Comparison of ENCODE assay signal across 11 mouse cellular contexts in the genomic region with DNA sequence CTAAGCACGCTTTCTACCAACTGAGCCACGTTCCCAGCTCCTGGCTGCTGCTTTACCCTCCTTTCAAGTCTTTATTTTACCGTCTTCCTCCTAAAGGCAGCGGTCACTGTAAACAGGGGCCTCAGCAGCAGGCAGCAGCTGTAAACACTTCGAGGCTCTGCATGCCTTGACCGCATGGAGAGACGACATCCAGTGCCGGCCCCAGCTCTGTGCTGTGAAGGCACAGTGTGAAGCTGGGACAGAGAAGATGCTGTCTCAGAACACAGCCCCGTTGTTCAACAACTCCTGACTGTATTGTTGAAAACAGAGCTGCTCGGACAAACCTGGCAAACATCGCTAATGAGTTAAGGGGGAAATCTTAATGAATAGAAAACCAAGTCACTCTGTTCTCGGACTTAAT. TPM values are rescaled to one million over a fixed set of nuclear protein-coding genes. Genes with fewer than 3 reads are reported as not detected.
A peak's percentile ranks its signal among the peaks of the same experiment; 100 is the strongest.
DNase-seq lines count a peak whose midpoint lies in the region; ATAC-seq lines count a peak whose summit lies in the region.
"Had no signal": no experiment of that assay in that cellular context is flagged by ENCODE, and none has a peak within 500 bp of the region (broad histone marks: within the 10 kb centered on the region; RNA-seq: fewer than 3 reads in every experiment).

No protein-coding gene starts in this region.

- H3K4me1 ChIP-seq in forebrain, embryonic 13.5 days, result peaks cover 20% of the 10 kb centered on the region
- H3K4me1 ChIP-seq in limb, embryonic 11.5 days (ENCODE audit: control insufficient read depth, insufficient read depth, low read length), result peaks cover 4% of the 10 kb centered on the region; the same call in 1 of the 2 replicates

- no peaks in the 10 kb centered on the region for H3K9me3 ChIP-seq in forebrain, embryonic 13.5 days (replicated peaks)
- H3K9me3 ChIP-seq in limb, embryonic 11.5 days (ENCODE audit: control insufficient read depth, low read length), result no peaks in the 10 kb centered on the region

- no peaks in the 10 kb centered on the region for H3K27me3 ChIP-seq in forebrain, embryonic 13.5 days
- no peaks in the 10 kb centered on the region for H3K27me3 ChIP-seq in limb, embryonic 11.5 days (ENCODE audit: control insufficient read depth, insufficient read depth, low read length)

- H3K36me3 ChIP-seq in forebrain, embryonic 13.5 days (ENCODE audit: poor library complexity, severe bottlenecking), result no peaks in the 10 kb centered on the region
- no peaks in the 10 kb centered on the region for H3K36me3 ChIP-seq in limb, embryonic 11.5 days (ENCODE audit: control insufficient read depth, insufficient read depth, low read length)

- H3K27ac ChIP-seq in forebrain, embryonic 13.5 days, result no peak overlapping the region
- no peak overlapping the region for H3K27ac ChIP-seq in limb, embryonic 11.5 days (replicated peaks; ENCODE audit: low read depth, low read length)
- H3K27ac ChIP-seq: heart, adult 2 months had no signal

- 10% methylated on average over 12 of the region's 12 CpGs for WGBS in forebrain, embryonic 13.5 days
- 17% methylated on average over 12 of the region's 12 CpGs for WGBS in limb, embryonic 11.5 days

- peak overlapping the region; percentile 39; the same call in 1 of the 2 replicates for H3K4me2 ChIP-seq in forebrain, embryonic 13.5 days
- no peak overlapping the region for H3K4me2 ChIP-seq in limb, embryonic 11.5 days (ENCODE audit: low read depth, severe bottlenecking)

- peak; percentile 3 to 11 for DNase-seq in left cerebral cortex, adult 9 months (ENCODE audit: low spot score in 2 of 2)
- DNase-seq in left cerebral cortex, adult 8-10 months (ENCODE audit: low spot score in 2 of 2), result no peak
- DNase-seq in embryo, embryonic 10.5 days (ENCODE audit: low spot score), result peak; percentile 39
- peak; percentile 48 for DNase-seq in limb, embryonic 11.5 days (ENCODE audit: low spot score)
- no peak for DNase-seq in adrenal gland, adult 8-10 months
- no peak for DNase-seq in adrenal gland, adult (ENCODE audit: inconsistent age in 2 of 2, low spot score in 1 of 2)
- DNase-seq: adrenal gland, postnatal 36 days; heart, adult 2 months; spleen, adult 18-20 months had no signal

- H3K4me3 ChIP-seq in forebrain, embryonic 13.5 days, result no peak overlapping the region
- no peak overlapping the region for H3K4me3 ChIP-seq in limb, embryonic 11.5 days (ENCODE audit: low read depth, low read length)
- H3K4me3 ChIP-seq: heart, adult 2 months had no signal

- ATAC-seq in forebrain, embryonic 13.5 days, result no peak
- no peak for ATAC-seq in limb, embryonic 11.5 days (ENCODE audit: insufficient number of reproducible peaks, low FRiP score, low TSS enrichment, low read depth)
- ATAC-seq: lung, postnatal 0 days had no signal

- peak overlapping the region; percentile 0; the same call in 1 of the 2 replicates for H3K9ac ChIP-seq in forebrain, embryonic 13.5 days
- H3K9ac ChIP-seq in limb, embryonic 11.5 days (ENCODE audit: low read length), result 0 out of 2 replicates have a peak overlapping the region, but pooled peaks have one; percentile 5

RNA-seq across cellular contexts. Expression of a gene that starts 30.6 kb away (rescaled TPM):
- 10 to 100 TPM in 3 of 4 experiments, 1 to 10 TPM in 1; 9.5 to 11.4 (median 10.7) TPM for total RNA-seq in left cerebral cortex, adult 8-10 months (2022)
- 37.0 and 37.8 TPM in 2 replicates for polyA plus RNA-seq in forebrain, embryonic 13.5 days (2015; fragmentation: Nextera tagmentation; extraction: Ambion mirVana)
- 29.4 and 31.3 TPM in 2 replicates for polyA plus RNA-seq in limb, embryonic 11.5 days (2014; fragmentation: Nextera tagmentation; extraction: Ambion mirVana)
- total RNA-seq in adrenal gland, adult 8-10 months (2022), result 10 to 100 TPM in 2 of 4 experiments, 1 to 10 TPM in 2; 7.3 to 22.4 (median 9.0) TPM

Comparison
In these comparisons a context has a peak if more than half of its experiments do, and no peak if none do; other contexts are left out.
1. DNase-seq: peak in left cerebral cortex, adult 9 months (2 of 2), embryo, embryonic 10.5 days (single experiment) and limb, embryonic 11.5 days (single experiment); none in left cerebral cortex, adult 8-10 months (0 of 2), adrenal gland, adult 8-10 months (single experiment) and adrenal gland, adult (0 of 2).